Mouse (Mus musculus) stomach, embryonic 15.5 days (tissue): Measurements from ENCODE around the gene Syn3. TPM values are rescaled to one million over a fixed set of nuclear protein-coding genes. Genes with fewer than 3 reads are reported as not detected.

ENCODE experiments used
- ATAC-seq: fragments of 200-750 bp; cut with Nextera tagmentation; 2 replicates; pipeline ENCODE4 v1.8.0; 2017; ENCODE audit warnings: low read depth, moderate number of reproducible peaks, moderate TSS enrichment; ENCODE audit not compliant: insufficient read depth, low FRiP score
- H3K27ac ChIP-seq: fragments of 300-500 bp; sonication (generic); 2 replicates; pipeline ENCODE4 v1.5.1; 2015; ENCODE audit warnings: mild to moderate bottlenecking, inconsistent platforms
- H3K27me3 ChIP-seq: fragments of 300-500 bp; sonication (generic); replicated peaks from 2 replicates; pipeline ENCODE4 v1.6.1; 2015; ENCODE audit warnings: inconsistent platforms
- H3K36me3 ChIP-seq: fragments of 300-500 bp; sonication (generic); 2 replicates; pipeline ENCODE4 v1.6.1; 2015; ENCODE audit warnings: inconsistent platforms
- H3K4me1 ChIP-seq: fragments of 300-500 bp; sonication (generic); 2 replicates; pipeline ENCODE4 v1.6.1; 2015; ENCODE audit warnings: inconsistent platforms
- H3K4me2 ChIP-seq: fragments of 300-500 bp; sonication (generic); 2 replicates; pipeline ENCODE4 v1.6.1; 2015; ENCODE audit warnings: mild to moderate bottlenecking, inconsistent platforms
- H3K4me3 ChIP-seq: fragments of 300-500 bp; sonication (generic); replicated peaks from 2 replicates; pipeline ENCODE4 v1.5.1; 2015; ENCODE audit warnings: inconsistent platforms
- H3K9ac ChIP-seq: fragments of 300-500 bp; sonication (generic); 2 replicates; pipeline ENCODE4 v1.6.1; 2015; ENCODE audit warnings: inconsistent platforms
- H3K9me3 ChIP-seq: fragments of 300-500 bp; sonication (generic); 2 replicates; pipeline ENCODE4 v1.6.1; 2016; ENCODE audit warnings: inconsistent platforms
- WGBS: fragments of 180-500 bp; shearing (Covaris S2); methylation state at CpG from one replicate; pipeline ENCODE4 v1.1.7; 2015; 5-methylcytosine and 5-hydroxymethylcytosine counted together
- polyA plus RNA-seq: library from polyadenylated mRNA; unstranded; fragments of >200 nt; fragmentation: Nextera tagmentation; extraction: Ambion mirVana; gene quantifications from 2 replicates; pipeline ENCODE4 v1.2.1, GENCODE M21; 2015

Gene Syn3
- polyA plus RNA-seq, 1 experiment from 2014 or later = 3.5 TPM

DNA sequence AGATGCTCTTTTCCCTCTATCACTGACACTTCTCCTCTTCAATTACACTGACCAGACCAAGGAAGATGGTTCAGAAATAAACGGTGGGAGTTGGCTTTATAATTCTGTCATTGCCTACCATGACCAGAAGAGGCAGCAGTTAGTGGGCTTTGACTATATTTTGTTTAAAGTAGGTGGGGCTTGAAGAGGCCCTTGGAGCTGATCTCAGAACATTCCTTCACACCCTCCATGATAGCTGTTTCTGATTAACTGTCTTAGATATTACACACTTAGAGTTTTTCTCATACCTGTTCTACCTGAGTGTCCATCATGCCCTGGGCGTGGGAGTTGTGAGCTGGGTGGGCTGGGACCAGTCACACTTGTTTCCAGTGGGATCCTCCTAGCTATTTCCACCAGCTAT lies 170.0 kb downstream of the Syn3 start:
- H3K4me3 ChIP-seq = no peak overlapping the region
- no peak overlapping the region for H3K27ac ChIP-seq
- no peaks in the 10 kb centered on the region for H3K36me3 ChIP-seq
- no peak overlapping the region for H3K4me2 ChIP-seq
- ATAC-seq = no peak
- H3K9ac ChIP-seq = no peak overlapping the region
- no peaks in the 10 kb centered on the region for H3K27me3 ChIP-seq
- WGBS = 78% methylated on average over 2 of the region's 2 CpGs
- no peaks in the 10 kb centered on the region for H3K9me3 ChIP-seq
- peaks cover 33% of the 10 kb centered on the region for H3K4me1 ChIP-seq

DNA sequence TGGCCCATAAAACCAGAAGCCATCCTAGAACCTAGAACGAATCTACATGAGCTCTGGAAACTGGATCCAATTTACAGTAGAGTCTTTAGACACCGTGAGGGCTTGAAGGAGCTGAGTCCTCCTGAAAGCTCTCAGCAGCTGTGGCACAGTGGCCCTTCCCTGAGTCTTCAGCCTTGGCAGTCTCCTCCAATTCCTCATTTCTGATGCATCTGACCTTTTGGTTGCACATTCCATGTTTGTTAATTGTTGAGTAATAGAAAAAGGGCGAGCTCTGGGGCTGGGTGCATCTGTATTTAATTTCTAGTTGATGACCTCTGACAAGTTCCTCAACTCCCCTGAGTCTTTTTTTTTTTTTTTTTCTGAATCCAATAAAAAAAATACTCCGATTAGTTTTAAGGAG lies 170.6 kb downstream of the Syn3 start:
- no peaks in the 10 kb centered on the region for H3K36me3 ChIP-seq
- H3K27me3 ChIP-seq = no peaks in the 10 kb centered on the region
- H3K4me1 ChIP-seq = peaks cover 29% of the 10 kb centered on the region
- H3K4me3 ChIP-seq = no peak overlapping the region
- no peak overlapping the region for H3K9ac ChIP-seq
- 86% methylated on average over 4 of the region's 4 CpGs for WGBS
- H3K27ac ChIP-seq = no peak overlapping the region
- no peak overlapping the region for H3K4me2 ChIP-seq
- no peak for ATAC-seq
- H3K9me3 ChIP-seq = no peaks in the 10 kb centered on the region

DNA sequence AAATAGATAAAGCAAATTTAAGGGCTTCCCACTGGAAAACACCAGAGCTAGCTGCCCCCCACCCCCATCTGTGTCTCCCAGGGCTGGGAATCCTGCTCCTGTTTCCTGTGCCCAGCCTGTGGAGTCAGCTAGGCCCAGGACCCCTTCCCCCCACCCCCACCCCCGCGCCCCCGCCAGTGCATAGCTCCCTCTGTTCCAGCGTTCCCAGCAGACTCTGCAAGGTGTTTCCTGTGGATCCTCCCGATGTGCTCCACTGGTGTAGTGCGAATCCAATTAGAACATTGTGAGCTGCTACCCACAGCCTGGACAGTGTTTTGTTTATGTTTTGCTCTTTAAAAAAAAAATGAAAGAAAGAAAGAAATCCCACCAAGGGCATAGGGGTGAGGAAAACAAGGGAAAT lies 173.4 kb downstream of the Syn3 start:
- 44% methylated on average over 6 of the region's 6 CpGs for WGBS

DNA sequence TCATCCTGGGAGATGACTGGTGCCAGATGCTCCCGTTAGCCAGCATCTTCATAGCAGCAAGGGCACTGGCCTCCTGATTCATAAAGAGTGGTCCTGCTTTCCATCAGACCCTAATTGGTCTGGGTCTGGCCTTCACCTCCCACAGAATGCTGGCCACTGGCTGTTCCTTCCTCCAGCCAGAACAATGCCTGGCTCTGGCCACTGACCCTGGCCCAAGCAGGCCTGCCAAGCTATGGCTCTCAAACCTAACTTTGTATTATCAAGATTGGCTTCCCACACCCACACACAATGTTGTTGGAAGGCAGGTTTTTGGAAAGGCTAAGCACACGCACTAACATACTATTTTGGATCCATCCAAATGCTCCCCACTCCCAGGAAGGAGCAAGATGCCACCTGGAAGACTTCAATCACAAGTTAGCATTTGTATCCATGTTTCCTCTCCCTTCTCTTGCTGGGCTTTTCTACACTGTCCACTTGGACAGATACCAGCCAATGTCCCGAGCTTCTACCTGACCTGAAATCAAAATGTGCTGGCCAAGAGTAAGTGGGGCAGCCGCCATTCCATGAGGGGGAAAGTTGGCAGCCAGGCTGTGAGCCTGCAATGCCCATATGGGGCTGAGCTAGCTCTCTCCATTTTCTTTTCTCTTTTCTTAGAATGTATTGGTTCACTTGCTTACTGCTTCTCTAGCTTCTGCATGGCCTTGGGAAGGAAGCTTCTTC lies 175.3 kb downstream of the Syn3 start:
- 74% methylated on average over 4 of the region's 4 CpGs for WGBS
- Histone ChIP-seq H3K27ac (no peak overlapping the region), H3K36me3 (no peaks in the 10 kb centered on the region), H3K4me3 (no peak overlapping the region), H3K9ac (no peak overlapping the region), H3K4me2 (no peak overlapping the region), H3K9me3 (no peaks in the 10 kb centered on the region), H3K4me1 (no peaks in the 10 kb centered on the region), H3K27me3 (no peaks in the 10 kb centered on the region)
- ATAC-seq = no peak

More for the DNA sequence above, 173.4 kb downstream of the Syn3 start:
- no peak overlapping the region for H3K27ac ChIP-seq
- H3K36me3 ChIP-seq = no peaks in the 10 kb centered on the region
- no peak overlapping the region for H3K9ac ChIP-seq
- peaks cover 3% of the 10 kb centered on the region; the same call in 1 of the 2 replicates for H3K4me1 ChIP-seq
- H3K4me2 ChIP-seq = no peak overlapping the region
- H3K27me3 ChIP-seq = no peaks in the 10 kb centered on the region
- H3K4me3 ChIP-seq = no peak overlapping the region
- no peaks in the 10 kb centered on the region for H3K9me3 ChIP-seq
- ATAC-seq = no peak

DNA sequence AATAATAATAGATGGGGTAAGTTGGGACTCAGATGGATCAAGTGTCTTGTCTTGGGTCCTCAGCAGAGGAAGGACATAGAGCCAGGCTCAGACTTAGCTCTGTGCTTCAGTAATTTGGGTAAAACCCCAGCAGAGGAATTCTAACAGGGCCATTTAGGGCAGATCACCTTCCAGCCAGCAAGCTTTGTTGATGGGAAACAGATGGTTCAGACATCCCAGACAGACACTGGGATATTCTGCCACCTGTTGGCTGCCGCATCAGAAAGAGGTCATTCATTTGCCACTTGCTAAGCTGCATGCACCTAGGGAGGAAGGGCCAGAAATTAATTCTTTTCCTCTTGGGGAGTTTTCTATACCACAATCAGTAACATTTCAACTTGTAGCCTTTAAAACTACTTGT lies 176.7 kb downstream of the Syn3 start:
- ATAC-seq = no peak

DNA sequence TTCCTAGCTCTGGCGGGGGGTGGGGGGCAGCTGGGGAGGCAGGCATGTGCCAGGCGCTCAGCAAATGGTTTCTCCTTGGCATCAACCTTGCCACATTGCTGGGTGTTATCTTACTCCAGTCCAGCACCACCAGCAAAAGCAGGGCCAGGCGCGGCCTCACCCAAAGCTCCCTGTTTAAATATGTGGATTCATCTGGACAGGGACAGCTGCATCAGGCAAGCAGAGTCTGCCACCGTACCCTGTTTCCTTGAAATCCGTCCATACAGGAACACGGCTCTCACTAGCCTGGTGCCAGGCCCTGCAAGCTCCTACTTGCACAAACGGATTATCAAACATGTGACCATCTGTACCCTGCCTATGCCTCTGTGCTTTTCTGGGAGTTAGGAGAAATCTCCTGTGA lies 177.5 kb downstream of the Syn3 start:
- no peak overlapping the region for H3K27ac ChIP-seq
- no peak overlapping the region for H3K4me3 ChIP-seq
- no peaks in the 10 kb centered on the region for H3K27me3 ChIP-seq
- H3K36me3 ChIP-seq = no peaks in the 10 kb centered on the region
- no peak for ATAC-seq
- H3K4me2 ChIP-seq = no peak overlapping the region
- H3K9me3 ChIP-seq = no peaks in the 10 kb centered on the region
- no peak overlapping the region for H3K9ac ChIP-seq
- 67% methylated on average over 8 of the region's 8 CpGs for WGBS
- H3K4me1 ChIP-seq = no peaks in the 10 kb centered on the region

More for the DNA sequence above, 176.7 kb downstream of the Syn3 start:
- no peak overlapping the region for H3K4me3 ChIP-seq
- no peaks in the 10 kb centered on the region for H3K27me3 ChIP-seq
- H3K9me3 ChIP-seq = no peaks in the 10 kb centered on the region
- H3K9ac ChIP-seq = no peak overlapping the region
- no peak overlapping the region for H3K4me2 ChIP-seq
- H3K4me1 ChIP-seq = no peaks in the 10 kb centered on the region
- WGBS = 41% methylated on average over 1 of the region's 1 CpGs
- H3K36me3 ChIP-seq = no peaks in the 10 kb centered on the region
- no peak overlapping the region for H3K27ac ChIP-seq

DNA sequence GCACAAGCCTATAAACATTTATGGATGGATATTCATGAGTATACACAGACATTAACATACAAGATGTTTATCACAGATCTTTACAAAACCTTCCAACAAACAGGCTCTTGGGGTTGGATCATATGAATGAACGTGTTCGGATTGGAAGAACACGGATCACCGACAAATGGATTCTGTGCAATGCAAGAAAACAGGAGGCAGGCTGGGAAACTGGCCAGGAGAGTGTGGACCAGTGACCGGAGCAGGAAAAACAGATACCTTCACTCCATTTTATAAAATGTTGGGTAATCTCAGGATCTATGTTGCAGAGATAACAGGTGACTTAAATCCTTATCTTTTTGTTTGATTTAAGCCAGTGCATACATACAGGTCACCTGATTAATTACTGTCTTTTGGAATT lies 178.5 kb downstream of the Syn3 start:
- no peak for ATAC-seq
- Histone ChIP-seq H3K4me2 (no peak overlapping the region), H3K4me1 (no peaks in the 10 kb centered on the region), H3K9me3 (no peaks in the 10 kb centered on the region), H3K36me3 (no peaks in the 10 kb centered on the region), H3K27me3 (no peaks in the 10 kb centered on the region), H3K27ac (no peak overlapping the region), H3K9ac (no peak overlapping the region), H3K4me3 (no peak overlapping the region)
- WGBS = 79% methylated on average over 5 of the region's 5 CpGs

DNA sequence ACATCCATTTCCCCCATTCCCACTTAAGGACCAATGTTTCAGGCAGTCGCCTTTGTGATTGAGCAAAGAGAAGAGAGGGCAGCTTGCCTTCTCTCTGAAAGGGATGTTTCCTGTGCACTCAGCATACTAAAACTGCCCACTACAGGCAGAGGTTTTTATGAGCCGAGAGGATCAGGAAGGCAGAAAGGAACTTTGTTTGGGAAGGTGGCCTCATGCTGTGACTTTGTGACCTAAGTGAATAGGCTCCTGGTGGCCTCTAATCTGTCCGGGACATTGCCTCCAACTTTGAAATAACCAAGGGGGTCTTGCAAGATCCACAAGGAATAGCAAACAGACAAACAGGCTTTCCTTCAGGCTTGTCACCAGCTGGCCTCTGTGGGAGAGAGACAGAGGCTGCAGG lies 179.2 kb downstream of the Syn3 start:
- no peak overlapping the region for H3K4me2 ChIP-seq
- H3K4me3 ChIP-seq = no peak overlapping the region
- no peaks in the 10 kb centered on the region for H3K4me1 ChIP-seq
- no peak overlapping the region for H3K27ac ChIP-seq
- 64% methylated on average over 3 of the region's 3 CpGs for WGBS
- H3K9me3 ChIP-seq = no peaks in the 10 kb centered on the region
- no peak overlapping the region for H3K9ac ChIP-seq
- no peaks in the 10 kb centered on the region for H3K36me3 ChIP-seq
- H3K27me3 ChIP-seq = no peaks in the 10 kb centered on the region
- ATAC-seq = no peak

DNA sequence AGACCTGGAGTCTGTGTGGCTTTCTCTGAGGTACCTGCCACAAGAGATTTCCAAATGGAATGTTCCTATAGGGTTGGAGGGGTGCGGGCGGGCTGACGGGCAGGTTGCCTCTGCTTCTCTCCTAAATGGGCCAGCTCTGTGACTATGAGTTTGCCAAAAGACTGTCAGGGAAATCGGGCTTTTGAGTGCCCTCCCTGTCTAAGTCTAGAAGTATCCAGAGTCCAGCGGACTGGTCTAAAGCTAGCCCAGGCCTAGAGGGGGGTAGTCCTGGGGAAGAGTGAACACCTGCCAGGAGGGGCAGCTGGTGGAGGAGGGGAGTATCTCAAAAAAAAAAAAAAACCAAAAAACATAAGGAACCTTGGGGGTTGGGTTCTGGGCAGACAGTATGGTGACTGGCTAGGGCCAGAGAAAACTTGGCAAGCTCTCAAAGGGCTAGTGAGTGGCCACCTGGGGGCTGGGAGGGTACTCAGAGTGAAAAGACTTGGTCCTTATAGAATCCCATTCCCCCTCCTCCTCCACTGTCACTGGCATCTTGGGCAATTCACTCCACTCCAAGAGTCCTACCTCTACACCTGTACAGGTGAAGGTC lies 180.1 kb downstream of the Syn3 start:
- WGBS = 89% methylated on average over 5 of the region's 5 CpGs
- H3K27ac ChIP-seq = no peak overlapping the region
- H3K9me3 ChIP-seq = no peaks in the 10 kb centered on the region
- no peaks in the 10 kb centered on the region for H3K4me1 ChIP-seq
- no peak overlapping the region for H3K9ac ChIP-seq
- no peak for ATAC-seq
- H3K4me3 ChIP-seq = no peak overlapping the region
- H3K4me2 ChIP-seq = no peak overlapping the region
- H3K36me3 ChIP-seq = no peaks in the 10 kb centered on the region
- H3K27me3 ChIP-seq = no peaks in the 10 kb centered on the region

DNA sequence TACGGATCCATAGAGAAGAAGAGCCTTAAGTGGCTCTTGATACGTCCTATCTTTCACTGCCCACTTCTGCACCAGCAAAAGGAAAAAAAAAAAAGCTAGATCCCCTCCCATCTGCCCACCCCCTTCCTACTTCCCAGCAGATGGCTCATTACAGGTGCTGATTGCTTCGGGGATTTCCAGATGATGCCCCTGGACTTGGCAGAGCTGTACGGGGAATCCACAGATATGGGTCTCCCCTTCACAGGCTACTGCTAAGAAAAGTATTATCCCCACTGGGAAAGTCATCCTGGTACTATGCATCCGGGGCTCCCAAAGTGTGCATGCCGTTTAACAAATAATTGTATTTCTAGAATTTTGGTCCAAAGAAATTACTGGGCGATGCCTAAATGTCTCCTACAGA lies 181.1 kb downstream of the Syn3 start:
- WGBS = 86% methylated on average over 7 of the region's 7 CpGs
- Histone ChIP-seq H3K4me1 (no peaks in the 10 kb centered on the region), H3K4me3 (no peak overlapping the region), H3K36me3 (no peaks in the 10 kb centered on the region), H3K9ac (no peak overlapping the region), H3K27ac (no peak overlapping the region), H3K9me3 (no peaks in the 10 kb centered on the region), H3K4me2 (no peak overlapping the region), H3K27me3 (no peaks in the 10 kb centered on the region)
- ATAC-seq = no peak

DNA sequence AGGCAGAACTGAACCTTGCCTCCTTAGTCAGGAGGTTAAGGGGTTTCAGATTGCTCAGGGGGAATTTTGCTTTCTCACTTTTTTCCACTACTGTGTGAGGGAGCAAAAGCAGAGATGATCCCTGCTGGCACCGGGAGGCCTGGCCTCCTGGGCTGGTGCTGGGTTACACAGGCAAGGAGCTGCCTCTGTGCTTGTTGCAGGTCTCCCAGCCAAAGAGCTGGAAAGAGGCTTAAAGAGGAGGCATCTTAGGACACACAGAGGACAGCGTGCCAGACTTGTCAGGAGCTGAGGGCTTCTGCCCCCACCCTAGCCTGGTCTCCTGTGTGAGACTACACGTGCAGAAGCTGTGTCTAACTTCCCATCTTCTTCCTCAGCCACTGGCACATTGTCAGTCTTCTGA lies 183.2 kb downstream of the Syn3 start:
- Histone ChIP-seq H3K9ac (no peak overlapping the region), H3K27ac (no peak overlapping the region), H3K4me1 (no peaks in the 10 kb centered on the region), H3K27me3 (no peaks in the 10 kb centered on the region), H3K36me3 (no peaks in the 10 kb centered on the region), H3K4me2 (no peak overlapping the region), H3K9me3 (no peaks in the 10 kb centered on the region), H3K4me3 (no peak overlapping the region)
- WGBS = 58% methylated on average over 3 of the region's 3 CpGs
- no peak for ATAC-seq

DNA sequence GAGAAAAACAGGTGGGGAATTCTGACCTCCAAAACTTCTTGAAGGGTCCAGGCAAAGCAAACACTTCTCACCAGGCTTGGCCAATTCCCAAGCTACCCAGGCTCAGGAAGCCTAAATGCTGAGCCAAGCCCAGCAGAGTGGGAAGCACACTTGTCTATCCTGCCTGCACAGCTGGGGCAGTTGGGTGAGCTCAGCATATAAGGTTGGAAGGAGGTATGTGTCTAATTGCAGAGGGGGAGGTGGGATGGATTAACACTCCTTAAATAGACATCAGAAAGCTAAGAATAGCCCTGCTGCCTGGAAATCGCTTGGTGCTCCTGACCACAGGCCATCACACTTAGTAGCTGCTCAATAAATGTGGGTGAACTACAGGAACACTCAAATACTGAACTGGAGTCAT lies 185.2 kb downstream of the Syn3 start:
- no peaks in the 10 kb centered on the region for H3K36me3 ChIP-seq
- H3K27ac ChIP-seq = no peak overlapping the region
- no peaks in the 10 kb centered on the region for H3K27me3 ChIP-seq
- 64% methylated on average over 1 of the region's 1 CpGs for WGBS
- H3K4me2 ChIP-seq = no peak overlapping the region
- no peak for ATAC-seq
- H3K4me1 ChIP-seq = no peaks in the 10 kb centered on the region
- H3K4me3 ChIP-seq = no peak overlapping the region
- H3K9ac ChIP-seq = no peak overlapping the region
- no peaks in the 10 kb centered on the region for H3K9me3 ChIP-seq

DNA sequence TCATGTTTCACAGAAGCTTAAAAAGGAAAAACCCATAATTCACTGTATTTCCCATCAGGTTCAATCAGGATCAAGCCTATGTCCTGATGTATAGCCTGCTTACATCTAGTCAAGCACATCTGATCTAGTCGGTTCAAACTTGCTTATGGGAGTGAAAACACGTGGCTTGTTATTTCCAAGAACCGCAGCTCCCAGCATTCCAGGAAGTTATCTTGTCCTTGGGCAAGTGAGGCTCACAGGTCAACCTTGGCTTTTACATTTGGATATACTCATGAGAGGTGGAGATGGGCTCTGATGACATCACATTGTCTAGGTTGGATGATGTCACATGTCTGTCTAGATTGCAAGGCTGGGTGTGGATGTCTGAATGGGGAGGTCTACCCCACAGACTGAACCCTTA lies 185.7 kb downstream of the Syn3 start:
- Histone ChIP-seq H3K4me2 (no peak overlapping the region), H3K36me3 (no peaks in the 10 kb centered on the region), H3K27ac (no peak overlapping the region), H3K27me3 (no peaks in the 10 kb centered on the region), H3K4me1 (no peaks in the 10 kb centered on the region), H3K9ac (no peak overlapping the region), H3K4me3 (no peak overlapping the region), H3K9me3 (no peaks in the 10 kb centered on the region)
- no peak for ATAC-seq
- 83% methylated on average over 3 of the region's 3 CpGs for WGBS
